Mouse (Mus musculus) liver, embryonic 16.5 days (tissue): ENCODE measurements at regions not wholly inside any gene's neighbourhood (a gene's known extent, or its start where the extent isn't known, plus 50 kb on each side); places are given as distances from the start of the nearest gene placed in this dataset.

Experiments used
- ATAC-seq: fragments of 200-750 bp; cut with Nextera tagmentation; 2 replicates; pipeline ENCODE4 v1.8.0; 2017; ENCODE audit warnings: low read depth, mild to moderate bottlenecking, moderate number of reproducible peaks, moderate library complexity
- H3K27ac ChIP-seq: fragments of 300-500 bp; sonication (generic); 2 replicates; pipeline ENCODE4 v1.5.1; 2014; ENCODE audit warnings: mild to moderate bottlenecking, low read length
- H3K27me3 ChIP-seq: fragments of 300-500 bp; sonication (generic); 2 replicates; pipeline ENCODE4 v1.6.1; 2014; ENCODE audit warnings: low read depth, low read length, mixed read lengths; ENCODE audit not compliant: control insufficient read depth, insufficient read depth
- H3K36me3 ChIP-seq: fragments of 300-500 bp; sonication (generic); 2 replicates; pipeline ENCODE4 v1.6.1; 2014; ENCODE audit warnings: mild to moderate bottlenecking; ENCODE audit not compliant: control insufficient read depth, insufficient read depth
- H3K4me1 ChIP-seq: fragments of 300-500 bp; sonication (generic); 2 replicates; pipeline ENCODE4 v1.6.1; 2014; ENCODE audit warnings: low read depth, low read length, mixed read lengths; ENCODE audit not compliant: control insufficient read depth
- H3K4me2 ChIP-seq: fragments of 300-500 bp; sonication (generic); 2 replicates; pipeline ENCODE4 v1.6.1; 2014; ENCODE audit warnings: low read depth, low read length, mixed read lengths
- H3K4me3 ChIP-seq: fragments of 300-500 bp; sonication (generic); 2 replicates; pipeline ENCODE4 v1.5.1; 2014; ENCODE audit warnings: low read depth, mild to moderate bottlenecking, low read length
- H3K9ac ChIP-seq: fragments of 300-500 bp; sonication (generic); 2 replicates; pipeline ENCODE4 v1.6.1; 2014; ENCODE audit warnings: low read depth, low read length
- H3K9me3 ChIP-seq: fragments of 300-500 bp; sonication (generic); replicated peaks from 2 replicates; pipeline ENCODE4 v1.6.1; 2016; ENCODE audit warnings: low read length; ENCODE audit not compliant: control insufficient read depth
- WGBS: fragments of 180-500 bp; shearing (Covaris S2); extraction: QIAGEN DNeasy Blood & Tissue Kit; methylation state at CpG from one replicate; pipeline ENCODE4 v1.1.7; 2014; ENCODE audit not compliant: insufficient replicate concordance; 5-methylcytosine and 5-hydroxymethylcytosine counted together

- H3K4me3 ChIP-seq: no peak overlapping the region
- H3K27ac ChIP-seq: no peak overlapping the region
- H3K9ac ChIP-seq: no peak overlapping the region
- no peak overlapping the region for H3K4me2 ChIP-seq
- ATAC-seq: no peak
- no peaks in the 10 kb centered on the region for H3K36me3 ChIP-seq
- 36% methylated on average over 2 of the region's 2 CpGs for WGBS
- no peaks in the 10 kb centered on the region for H3K4me1 ChIP-seq
- no peaks in the 10 kb centered on the region for H3K9me3 ChIP-seq
- no peaks in the 10 kb centered on the region for H3K27me3 ChIP-seq
These were observed 162.2 kb upstream of the Kiz start for GRCm38 (mm10) chr2:146693484-146693883.

GRCm38 (mm10) chr2:146694041-146694440 is 161.6 kb upstream of the Kiz start:
- Histone ChIP-seq H3K27ac (no peak overlapping the region), H3K9me3 (no peaks in the 10 kb centered on the region), H3K9ac (no peak overlapping the region), H3K36me3 (no peaks in the 10 kb centered on the region), H3K27me3 (no peaks in the 10 kb centered on the region), H3K4me3 (no peak overlapping the region), H3K4me2 (no peak overlapping the region), H3K4me1 (no peaks in the 10 kb centered on the region)
- WGBS: 59% methylated on average over 5 of the region's 5 CpGs
- ATAC-seq: no peak

DNA sequence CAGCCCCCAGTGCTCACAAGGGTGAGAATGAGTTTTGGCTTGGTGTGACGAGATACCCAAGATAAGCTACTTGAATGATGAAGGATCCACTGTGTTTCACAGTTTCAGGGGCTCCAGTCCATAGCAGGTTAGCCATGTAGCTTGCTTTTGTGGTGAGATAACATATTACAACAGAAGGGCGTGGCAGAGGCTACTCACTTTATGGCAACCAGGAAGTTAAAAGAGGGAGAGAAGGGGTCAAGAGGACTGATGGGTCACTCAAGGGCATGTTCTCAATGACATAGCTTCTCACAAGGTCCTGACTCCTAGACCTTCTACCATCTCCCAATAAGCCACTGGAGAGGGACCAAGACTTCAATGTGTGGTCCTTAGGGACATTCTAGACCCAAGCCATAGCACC is 159.4 kb upstream of the Kiz start:
- no peak overlapping the region for H3K4me2 ChIP-seq
- no peaks in the 10 kb centered on the region for H3K27me3 ChIP-seq
- no peak overlapping the region for H3K4me3 ChIP-seq
- no peak overlapping the region for H3K27ac ChIP-seq
- WGBS: 63% methylated on average over 2 of the region's 2 CpGs
- ATAC-seq: no peak
- H3K9me3 ChIP-seq: no peaks in the 10 kb centered on the region
- no peaks in the 10 kb centered on the region for H3K36me3 ChIP-seq
- no peak overlapping the region for H3K9ac ChIP-seq
- no peaks in the 10 kb centered on the region for H3K4me1 ChIP-seq

DNA sequence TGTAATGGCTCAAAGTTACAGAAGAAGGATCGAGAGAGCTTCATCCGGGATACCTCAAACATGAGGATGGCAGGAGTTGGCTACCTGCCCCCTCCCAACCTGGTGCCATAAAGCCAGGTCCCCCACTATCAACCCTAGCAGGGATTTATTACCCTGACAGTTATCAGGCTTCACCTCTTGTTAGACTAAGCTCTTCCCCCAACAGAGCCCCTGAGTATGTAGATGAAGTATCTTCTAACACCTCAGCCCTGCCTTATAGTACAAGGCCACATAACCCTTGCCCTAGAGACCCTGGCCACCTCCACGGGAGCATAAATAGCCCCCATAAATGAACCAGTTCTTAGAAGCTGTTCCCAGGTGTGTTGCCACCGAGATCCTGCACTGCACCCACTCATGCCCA is 158.9 kb upstream of the Kiz start:
- ATAC-seq: no peak
- H3K9ac ChIP-seq: no peak overlapping the region
- WGBS: 44% methylated on average over 4 of the region's 4 CpGs
- no peaks in the 10 kb centered on the region for H3K36me3 ChIP-seq
- H3K4me3 ChIP-seq: no peak overlapping the region
- H3K27ac ChIP-seq: no peak overlapping the region
- no peaks in the 10 kb centered on the region for H3K4me1 ChIP-seq
- no peaks in the 10 kb centered on the region for H3K27me3 ChIP-seq
- no peak overlapping the region for H3K4me2 ChIP-seq
- no peaks in the 10 kb centered on the region for H3K9me3 ChIP-seq

- Histone ChIP-seq H3K9me3 (no peaks in the 10 kb centered on the region), H3K4me1 (no peaks in the 10 kb centered on the region), H3K27ac (no peak overlapping the region), H3K4me3 (no peak overlapping the region), H3K36me3 (no peaks in the 10 kb centered on the region), H3K4me2 (no peak overlapping the region), H3K27me3 (no peaks in the 10 kb centered on the region), H3K9ac (no peak overlapping the region)
- 50% methylated on average over 8 of the region's 8 CpGs for whole genome bisulfite sequencing
- no peak for ATAC-seq
These were observed 145.0 kb upstream of the Kiz start for GRCm38 (mm10) chr2:146710676-146711075.

GRCm38 (mm10) chr2:146721184-146721715 is 134.4 kb upstream of the Kiz start:
- no peak overlapping the region for H3K27ac ChIP-seq
- H3K36me3 ChIP-seq: no peaks in the 10 kb centered on the region
- 43% methylated on average over 10 of the region's 10 CpGs for WGBS
- no peak for ATAC-seq
- no peaks in the 10 kb centered on the region for H3K9me3 ChIP-seq
- H3K9ac ChIP-seq: no peak overlapping the region
- H3K4me2 ChIP-seq: no peak overlapping the region
- H3K27me3 ChIP-seq: no peaks in the 10 kb centered on the region
- no peaks in the 10 kb centered on the region for H3K4me1 ChIP-seq
- no peak overlapping the region for H3K4me3 ChIP-seq

DNA sequence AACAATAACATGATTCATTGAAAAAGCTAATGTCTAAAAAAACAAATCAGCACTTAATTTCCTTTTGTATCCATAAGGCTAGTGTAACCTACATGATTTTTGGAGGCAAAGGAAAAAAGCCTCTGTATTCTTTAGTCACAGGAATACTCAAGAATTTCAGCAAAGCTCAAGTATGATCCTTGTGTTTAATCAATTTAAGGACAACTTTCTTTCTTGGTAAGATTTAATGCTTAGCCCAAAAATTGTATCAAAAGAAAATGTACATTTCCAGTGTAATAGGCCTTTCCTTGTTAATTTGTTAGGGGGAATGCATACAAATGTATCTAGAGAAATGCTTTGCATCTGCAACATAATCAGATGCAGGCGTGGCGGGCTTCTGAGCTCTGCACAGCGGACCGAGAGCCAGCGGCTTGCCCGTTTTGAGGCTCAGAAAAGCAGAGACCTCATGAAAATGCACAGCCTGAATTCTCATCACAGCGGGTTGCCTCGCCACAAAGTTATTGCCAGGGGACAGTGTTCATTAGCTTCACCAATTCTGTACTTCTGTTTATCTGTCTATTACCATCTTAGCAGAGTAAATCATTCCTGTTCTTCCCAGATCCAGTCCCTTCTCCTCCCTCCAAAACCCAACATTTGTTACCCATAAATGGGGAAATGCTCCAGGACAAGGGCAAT is 133.2 kb upstream of the Kiz start:
- no peaks in the 10 kb centered on the region for H3K36me3 ChIP-seq
- no peaks in the 10 kb centered on the region for H3K27me3 ChIP-seq
- H3K4me1 ChIP-seq: no peaks in the 10 kb centered on the region
- no peak overlapping the region for H3K4me3 ChIP-seq
- no peak overlapping the region for H3K9ac ChIP-seq
- 53% methylated on average over 8 of the region's 8 CpGs for WGBS
- no peak overlapping the region for H3K4me2 ChIP-seq
- no peaks in the 10 kb centered on the region for H3K9me3 ChIP-seq
- H3K27ac ChIP-seq: no peak overlapping the region
- ATAC-seq: no peak

DNA sequence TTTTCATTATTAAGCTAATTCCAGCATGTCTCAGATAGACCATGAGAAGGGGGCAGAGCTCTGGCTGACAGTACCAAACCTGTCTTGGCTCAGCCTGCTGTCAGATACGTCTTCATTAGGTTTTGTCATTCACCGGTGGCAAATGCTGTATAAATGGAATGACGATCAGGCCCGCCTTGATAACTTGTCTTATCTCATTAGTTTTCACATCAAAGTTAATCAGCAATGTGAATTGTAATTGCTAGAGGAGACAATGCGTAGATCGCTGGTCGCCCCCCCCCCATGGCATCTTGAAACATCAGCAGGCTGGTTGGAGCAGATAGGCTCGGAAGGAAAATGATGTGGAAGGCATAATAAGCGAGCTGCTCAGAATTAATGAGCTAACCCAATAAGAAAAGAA is 132.5 kb upstream of the Kiz start:
- no peak overlapping the region for H3K27ac ChIP-seq
- no peaks in the 10 kb centered on the region for H3K4me1 ChIP-seq
- no peak overlapping the region for H3K4me2 ChIP-seq
- no peaks in the 10 kb centered on the region for H3K27me3 ChIP-seq
- no peak overlapping the region for H3K9ac ChIP-seq
- no peaks in the 10 kb centered on the region for H3K36me3 ChIP-seq
- WGBS: 67% methylated on average over 9 of the region's 9 CpGs
- H3K9me3 ChIP-seq: no peaks in the 10 kb centered on the region
- no peak overlapping the region for H3K4me3 ChIP-seq
- ATAC-seq: no peak

- no peaks in the 10 kb centered on the region for H3K36me3 ChIP-seq
- no peak overlapping the region for H3K27ac ChIP-seq
- H3K4me2 ChIP-seq: no peak overlapping the region
- no peaks in the 10 kb centered on the region for H3K4me1 ChIP-seq
- H3K4me3 ChIP-seq: no peak overlapping the region
- H3K9me3 ChIP-seq: no peaks in the 10 kb centered on the region
- 68% methylated on average over 4 of the region's 4 CpGs for WGBS
- no peaks in the 10 kb centered on the region for H3K27me3 ChIP-seq
- no peak overlapping the region for H3K9ac ChIP-seq
- no peak for ATAC-seq
These were observed 132.0 kb upstream of the Kiz start for GRCm38 (mm10) chr2:146723671-146724070.
